Mouse (Mus musculus) left cerebral cortex, adult 2 months (tissue): ENCODE results near the gene Sphk2. TPM values are rescaled to one million over a fixed set of nuclear protein-coding genes. Genes with fewer than 3 reads are reported as not detected.

Source experiments
- DNase-seq, 2 experiments: peaks; one replicate each; pipeline ENCODE4 v3.0.0; 2021 to 2022; ENCODE audit warnings: low spot score in 2 of 2, mixed read lengths in 1 of 2; ENCODE audit errors: extremely low spot score in 1 of 2
- H3K27ac ChIP-seq: fragments of 200-600 bp; 2 replicates; pipeline ENCODE4 v1.8.1; 2022
- H3K4me3 ChIP-seq: fragments of 200-600 bp; 2 replicates; pipeline ENCODE4 v1.8.1; 2022
- CTCF ChIP-seq: fragments of 200-600 bp; IDR thresholded peaks from 2 replicates; pipeline ENCODE4 v1.8.1; 2022; ENCODE audit warnings: antibody characterized with exemption, mild to moderate bottlenecking, moderate library complexity
- intact Hi-C: fragments of 180-260 bp; cut with DNase I; formaldehyde crosslinking; loops from one replicate; pipeline ENCODE4 v1.15.1; 2025
- total RNA-seq, 2 experiments: library from RNA; stranded (reverse); gene quantifications; 2 replicates each; pipeline ENCODE4 v1.2.3; 2021

Gene Sphk2
- total RNA-seq, 2 experiments from 2014 or later: 30.8 to 34.4 TPM

- intact Hi-C loops: no loop called here
- peak in 1 of 2 experiments; percentile 6 for DNase-seq
- TF ChIP-seq CTCF: no peak; the same call in 1 of the 2 replicates
- no peak overlapping the region for H3K4me3 ChIP-seq
- H3K27ac ChIP-seq: no peak overlapping the region
These were observed 4.5 kb upstream of the Sphk2 start for GRCm38 (mm10) chr7:45722348-45722713.

GRCm38 (mm10) chr7:45721642-45722347 is 4.0 kb upstream of the Sphk2 start:
- Histone ChIP-seq H3K4me3 (no peak overlapping the region), H3K27ac (no peak overlapping the region)
- intact Hi-C loops: no loop called here
- no peak for DNase-seq
- no peak for TF ChIP-seq CTCF

- no peak overlapping the region for H3K27ac ChIP-seq
- intact Hi-C loops: no loop called here
- TF ChIP-seq CTCF: no peak
- DNase-seq: no peak
- no peak overlapping the region for H3K4me3 ChIP-seq
These were observed 3.4 kb upstream of the Sphk2 start for GRCm38 (mm10) chr7:45721234-45721571.

- DNase-seq: peak in 1 of 2 experiments; percentile 7
- intact Hi-C loops: no loop called here
- H3K27ac ChIP-seq: no peak within 1 kb of the TSS
- no peak within 1 kb of the TSS for H3K4me3 ChIP-seq
- TF ChIP-seq CTCF: peak; percentile 28
These were observed 2.8 kb upstream of the Sphk2 start, which contains the start of gene Fam83e for GRCm38 (mm10) chr7:45720413-45721233. Fam83e (plus strand) TSS chr7:45721212.

GRCm38 (mm10) chr7:45719738-45720412 is 2.1 kb upstream of the Sphk2 start:
- no peak overlapping the region for H3K27ac ChIP-seq
- peak in 1 of 2 experiments; percentile 9 for DNase-seq
- intact Hi-C loops: no loop called here
- H3K4me3 ChIP-seq: no peak overlapping the region
- TF ChIP-seq CTCF: no peak

GRCm38 (mm10) chr7:45719180-45719579 is 1.4 kb upstream of the Sphk2 start:
- no peak for TF ChIP-seq CTCF
- intact Hi-C loops: no loop called here
- DNase-seq: no peak
- H3K4me3 ChIP-seq: peak overlapping the region; percentile 67
- no peak overlapping the region for H3K27ac ChIP-seq

- intact Hi-C loops: no loop called here
- peak overlapping the region; percentile 67 for H3K4me3 ChIP-seq
- peak overlapping the region; percentile 98 for H3K27ac ChIP-seq
- DNase-seq: no peak
- TF ChIP-seq CTCF: no peak
These were observed 529 bp upstream of the Sphk2 start for GRCm38 (mm10) chr7:45718331-45718730.

- peak in 1 of 2 experiments; percentile 63 for DNase-seq
- intact Hi-C loops: no loop called here
- no peak for TF ChIP-seq CTCF
- Histone ChIP-seq H3K4me3 (peak overlapping the region; percentile 67), H3K27ac (peak overlapping the region; percentile 98)
These were observed 567 bp downstream of the Sphk2 start for GRCm38 (mm10) chr7:45716952-45717917.

GRCm38 (mm10) chr7:45716460-45716857 is 1.3 kb downstream of the Sphk2 start:
- intact Hi-C loops: no loop called here
- DNase-seq: no peak
- Histone ChIP-seq H3K4me3 (peak overlapping the region; percentile 91; the same call in 1 of the 2 replicates), H3K27ac (no peak overlapping the region)
- TF ChIP-seq CTCF: no peak

GRCm38 (mm10) chr7:45715741-45716459 is 1.9 kb downstream of the Sphk2 start:
- Histone ChIP-seq H3K4me3 (peak overlapping the region; percentile 91), H3K27ac (peak overlapping the region; percentile 75)
- TF ChIP-seq CTCF: no peak
- no peak for DNase-seq
- intact Hi-C loops: no loop called here
